Mouse (Mus musculus): ENCODE data around the gene Defa26. TPM values are rescaled to one million over a fixed set of nuclear protein-coding genes. Genes with fewer than 3 reads are reported as not detected.
"Not testable (repeated sequence)": the region's sequence is repeated elsewhere in the genome, so short reads cannot be mapped to it uniquely, and the experiment has no call there.

The Defa26 gene
- total RNA-seq (2021): not detected

DNA sequence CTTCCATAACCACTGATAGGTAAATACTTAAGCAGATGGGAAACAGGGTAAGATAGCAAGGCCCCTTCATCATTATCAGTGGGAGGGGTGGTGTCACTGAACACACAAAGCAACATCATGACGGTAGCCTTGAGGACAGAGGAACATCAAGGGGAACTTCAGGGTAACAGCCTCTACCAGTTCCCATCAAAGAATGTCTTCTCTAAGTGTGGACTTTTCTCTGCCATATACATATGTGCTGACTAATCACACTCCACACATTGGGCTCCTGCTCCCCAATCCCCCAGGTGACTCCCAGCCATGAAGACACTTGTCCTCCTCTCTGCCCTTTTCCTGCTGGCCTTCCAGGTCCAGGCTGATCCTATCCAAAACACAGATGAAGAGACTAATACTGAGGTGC is at the start of gene Defa26:
Defa26 (plus strand) TSS at position 301 of the 400 bp plus-strand sequence.
- DNase-seq (ENCODE audit: low spot score in 2 of 2); intact Hi-C loops (cut with DNase I): not testable (repeated sequence)

DNA sequence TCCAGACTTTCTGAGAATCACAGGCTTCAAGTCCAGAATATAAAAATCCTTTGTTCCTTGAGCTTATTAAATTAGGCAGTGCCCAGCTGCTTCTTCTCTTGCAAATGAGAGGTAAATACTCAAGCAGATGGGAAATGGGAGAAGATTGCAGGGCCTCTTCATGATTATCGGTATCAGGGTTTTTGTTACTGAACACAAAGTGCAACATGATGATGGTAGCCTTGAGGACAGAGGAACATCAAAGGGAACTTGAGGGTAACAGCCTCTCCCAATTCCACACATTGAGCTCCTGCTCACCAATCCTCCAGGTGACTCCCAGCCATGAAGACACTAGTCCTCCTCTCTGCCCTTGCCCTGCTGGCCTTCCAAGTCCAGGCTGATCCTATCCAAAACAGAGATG is 35.3 kb upstream of the Defa26 start, which contains the start of gene Defa28:
Defa28 (plus strand) TSS at position 301 of the 400 bp plus-strand sequence.
- intact Hi-C loops (cut with DNase I); DNase-seq (ENCODE audit: low spot score in 2 of 2): not testable (repeated sequence)

DNA sequence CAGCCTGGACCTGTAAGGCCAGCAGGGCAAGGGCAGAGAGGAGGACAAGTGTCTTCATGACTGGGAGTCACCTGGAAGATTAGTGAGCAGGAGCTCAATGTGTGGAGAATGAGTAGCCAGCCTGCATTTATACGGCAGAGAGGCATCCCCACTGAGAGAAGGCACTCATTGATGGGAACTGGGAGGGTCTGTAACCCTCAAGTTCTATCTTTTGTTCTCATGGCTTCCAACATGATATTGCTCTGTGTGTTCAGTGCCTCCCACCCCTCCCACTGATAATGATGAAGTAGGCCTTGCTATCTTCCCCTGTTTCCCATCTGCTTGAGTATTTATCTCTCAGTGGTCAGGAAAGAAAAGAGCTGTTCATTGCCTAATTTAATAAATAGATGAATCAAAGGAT is 23.6 kb upstream of the Defa26 start, which contains the start of gene Gm7861:
Gm7861 (minus strand) TSS at position 101 of the 400 bp plus-strand sequence.
- DNase-seq (ENCODE audit: low spot score in 2 of 2); intact Hi-C loops (cut with DNase I): not testable (repeated sequence)

DNA sequence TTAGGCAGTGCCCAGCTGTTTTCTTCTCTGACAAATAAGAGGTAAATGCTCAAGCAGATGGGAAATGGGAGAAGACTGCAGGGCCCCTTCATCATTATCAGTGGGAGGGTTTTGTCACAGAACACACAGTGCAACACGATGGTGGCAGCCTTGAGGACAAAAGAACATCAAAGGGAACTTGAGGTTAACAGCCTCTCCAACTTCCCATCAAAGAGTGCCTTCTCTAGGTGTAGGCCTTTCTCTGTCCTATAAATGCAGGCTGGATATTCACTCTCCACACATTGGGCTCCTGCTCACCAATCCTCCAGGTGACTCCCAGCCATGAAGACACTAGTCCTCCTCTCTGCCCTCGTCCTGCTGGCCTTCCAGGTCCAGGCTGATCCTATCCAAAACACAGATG is 37.5 kb downstream of the Defa26 start, which contains the start of gene Defa17:
Defa17 (plus strand) TSS at position 301 of the 400 bp plus-strand sequence.
- DNase-seq (ENCODE audit: low spot score in 2 of 2); intact Hi-C loops (cut with DNase I): not testable (repeated sequence)

DNA sequence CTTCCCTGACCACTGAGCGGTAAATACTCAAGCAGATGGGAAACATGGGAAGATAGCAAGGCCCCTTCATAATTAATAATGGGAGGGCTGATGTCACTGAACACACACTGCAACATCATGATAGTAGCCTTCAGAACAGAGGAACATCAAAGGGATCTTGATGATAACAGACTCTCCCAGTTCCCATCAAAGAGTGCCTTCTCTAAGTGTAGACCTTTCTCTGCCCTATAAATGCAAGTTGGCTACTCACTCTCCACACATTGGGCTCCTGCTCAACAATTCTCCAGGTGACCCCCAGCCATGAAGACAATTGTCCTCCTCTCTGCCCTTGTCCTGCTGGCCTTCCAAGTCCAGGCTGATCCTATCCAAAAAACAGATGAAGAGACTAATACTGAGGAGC is 47.5 kb downstream of the Defa26 start, which contains the start of gene Defa34:
Defa34 (plus strand) TSS at position 301 of the 400 bp plus-strand sequence.
- DNase-seq (ENCODE audit: low spot score in 2 of 2); intact Hi-C loops (cut with DNase I): not testable (repeated sequence)

Other genes with a start within 250 kb of the Defa26 start
- not detected for gene Defa2, start 239.7 kb upstream of the Defa26 start, total RNA-seq (2021)
- gene Defa33, start 226.4 kb upstream of the Defa26 start, total RNA-seq (2021): not detected
- gene Defa36, start 190.8 kb upstream of the Defa26 start, total RNA-seq (2021): not detected
- gene Gm7849, start 161.6 kb upstream of the Defa26 start, total RNA-seq (2021): not detected
- gene Defa20, start 108.9 kb upstream of the Defa26 start, total RNA-seq (2021): not detected
- gene Defa32, start 89.2 kb upstream of the Defa26 start, total RNA-seq (2021): not detected
- not detected for gene Defa37, start 52.8 kb upstream of the Defa26 start, total RNA-seq (2021)
- not detected for gene Defa28, start 35.2 kb upstream of the Defa26 start, total RNA-seq (2021)
- not detected for gene Gm7861, start 23.7 kb upstream of the Defa26 start, total RNA-seq (2021)
- not detected for gene Defa17, start 37.6 kb downstream of the Defa26 start, total RNA-seq (2021)
- gene Defa34, start 47.6 kb downstream of the Defa26 start, total RNA-seq (2021): not detected
- gene AY761184, start 85.5 kb downstream of the Defa26 start, total RNA-seq (2021): not detected
- gene Defa24, start 116.3 kb downstream of the Defa26 start, total RNA-seq (2021): not detected
- gene Defb50, start 205.4 kb downstream of the Defa26 start, total RNA-seq (2021): not detected
- not detected for gene Defb2, start 221.7 kb downstream of the Defa26 start, total RNA-seq (2021)
- not detected for gene Defb10, start 240.7 kb downstream of the Defa26 start, total RNA-seq (2021)